Mouse (Mus musculus) left cerebral cortex, postnatal 4 days (tissue): ENCODE measurements around the gene Lama2. TPM values are rescaled to one million over a fixed set of nuclear protein-coding genes. Genes with fewer than 3 reads are reported as not detected.
"Not testable (repeated sequence)": the region's sequence is repeated elsewhere in the genome, so short reads cannot be mapped to it uniquely, and the experiment has no call there.

Source experiments
- DNase-seq: peaks from one replicate; pipeline ENCODE4 v3.0.0-alpha.2; 2022
- intact Hi-C: fragments of 180-260 bp; cut with DNase I; formaldehyde crosslinking; loops from one replicate; pipeline ENCODE4 v1.15.1; 2025
- total RNA-seq, 2 experiments: library from RNA; stranded (reverse); gene quantifications; 2 replicates each; pipeline ENCODE4 v1.2.3; 2021

Lama2 gene
- total RNA-seq, 2 experiments from 2014 or later, result 12.3 to 15.2 TPM

DNA sequence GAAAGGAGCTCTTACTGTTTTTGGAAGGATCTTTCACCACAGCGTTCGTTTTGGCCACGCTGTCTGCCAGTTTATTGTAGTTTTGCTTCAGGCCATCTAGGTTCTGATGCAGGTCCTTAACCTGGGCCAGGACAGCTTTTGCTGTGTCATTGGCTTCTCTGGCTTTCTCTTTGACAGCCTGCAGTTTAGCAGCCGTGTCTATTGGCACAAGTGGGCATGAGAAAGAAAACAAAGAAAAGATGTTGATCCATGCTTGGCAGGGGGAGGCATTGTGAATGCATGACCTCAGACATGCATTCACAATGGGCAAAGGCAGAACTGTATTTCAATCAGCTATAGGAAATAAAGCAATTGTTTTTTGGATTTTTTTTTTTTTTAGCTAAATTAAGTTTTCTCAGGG is 565.1 kb downstream of the Lama2 start:
- intact Hi-C loops, result no loop called here
- DNase-seq, result peak; percentile 5

GRCm38 (mm10) chr10:27047196-27047595 is 572.4 kb downstream of the Lama2 start:
- DNase-seq, result no peak
- intact Hi-C loops, result no loop called here

- no peak for DNase-seq
- intact Hi-C loops, result no loop called here
Observed at GRCm38 (mm10) chr10:27041812-27042211, 577.7 kb downstream of the Lama2 start.

GRCm38 (mm10) chr10:27022707-27023106 is 596.9 kb downstream of the Lama2 start:
- DNase-seq, result no peak
- intact Hi-C loops, result no loop called here

- DNase-seq, result no peak
- intact Hi-C loops, result no loop called here
Observed at GRCm38 (mm10) chr10:27012804-27013365, 606.7 kb downstream of the Lama2 start.

DNA sequence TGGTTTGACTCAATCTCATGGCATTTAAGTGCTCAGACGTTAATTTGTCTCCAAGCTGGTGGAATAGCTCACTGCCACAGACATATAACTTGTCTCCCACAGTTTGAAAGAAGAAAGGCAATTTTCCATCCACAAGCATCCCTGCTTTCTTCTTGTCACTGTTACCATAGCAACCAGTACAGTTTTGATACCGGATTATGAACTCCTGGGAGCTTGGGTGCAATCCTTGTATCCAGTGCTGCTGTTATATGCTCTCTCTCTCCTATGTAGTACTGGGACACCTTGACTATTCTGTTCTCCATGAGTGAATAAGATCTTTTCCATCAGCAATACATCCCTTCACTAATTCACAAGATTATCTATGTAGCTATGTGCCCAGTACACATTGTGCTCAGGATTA is 612.2 kb downstream of the Lama2 start:
- no peak for DNase-seq
- intact Hi-C loops, result no loop called here

DNA sequence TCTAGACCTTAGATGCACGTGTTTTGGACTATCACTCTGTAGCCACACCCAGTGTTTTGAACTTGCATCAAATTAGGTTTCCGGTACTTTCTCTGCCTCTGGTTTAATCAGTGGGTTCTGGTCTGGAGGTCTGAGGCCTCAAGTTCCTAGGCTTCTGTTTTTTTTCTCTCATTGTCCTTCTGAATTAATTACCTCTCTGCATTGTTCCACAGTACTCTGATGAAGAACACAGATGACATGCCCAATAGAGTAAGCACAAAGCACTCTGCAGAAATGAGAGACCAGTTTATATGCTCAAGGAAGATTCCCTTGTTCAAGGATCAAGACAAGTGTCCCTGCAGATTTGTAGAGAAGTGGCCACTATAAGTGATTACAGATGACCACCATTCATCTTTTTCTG is 613.8 kb downstream of the Lama2 start:
- intact Hi-C loops, result no loop called here
- no peak for DNase-seq

- intact Hi-C loops, result no loop called here
- DNase-seq, result no peak
Observed at GRCm38 (mm10) chr10:27001554-27002178, 617.9 kb downstream of the Lama2 start.

GRCm38 (mm10) chr10:26996684-26997083 is 622.9 kb downstream of the Lama2 start:
- DNase-seq, result no peak
- intact Hi-C loops, result loop anchor here (5.0 to 10.0 kb wide), 3 partner anchors 74 to 622 kb away; partner anchors contain the start of gene L3mbtl3

- intact Hi-C loops, result loop anchor here (5.0 to 10.0 kb wide), 3 partner anchors 74 to 621 kb away; partner anchors contain the start of gene L3mbtl3
- DNase-seq, result no peak
Observed at GRCm38 (mm10) chr10:26995987-26996386, 623.6 kb downstream of the Lama2 start.

- intact Hi-C loops, result loop anchor here (5.0 to 10.0 kb wide), 3 partner anchors 73 to 621 kb away; partner anchors contain the start of gene L3mbtl3
Observed at GRCm38 (mm10) chr10:26995182-26995975, 624.2 kb downstream of the Lama2 start.

DNA sequence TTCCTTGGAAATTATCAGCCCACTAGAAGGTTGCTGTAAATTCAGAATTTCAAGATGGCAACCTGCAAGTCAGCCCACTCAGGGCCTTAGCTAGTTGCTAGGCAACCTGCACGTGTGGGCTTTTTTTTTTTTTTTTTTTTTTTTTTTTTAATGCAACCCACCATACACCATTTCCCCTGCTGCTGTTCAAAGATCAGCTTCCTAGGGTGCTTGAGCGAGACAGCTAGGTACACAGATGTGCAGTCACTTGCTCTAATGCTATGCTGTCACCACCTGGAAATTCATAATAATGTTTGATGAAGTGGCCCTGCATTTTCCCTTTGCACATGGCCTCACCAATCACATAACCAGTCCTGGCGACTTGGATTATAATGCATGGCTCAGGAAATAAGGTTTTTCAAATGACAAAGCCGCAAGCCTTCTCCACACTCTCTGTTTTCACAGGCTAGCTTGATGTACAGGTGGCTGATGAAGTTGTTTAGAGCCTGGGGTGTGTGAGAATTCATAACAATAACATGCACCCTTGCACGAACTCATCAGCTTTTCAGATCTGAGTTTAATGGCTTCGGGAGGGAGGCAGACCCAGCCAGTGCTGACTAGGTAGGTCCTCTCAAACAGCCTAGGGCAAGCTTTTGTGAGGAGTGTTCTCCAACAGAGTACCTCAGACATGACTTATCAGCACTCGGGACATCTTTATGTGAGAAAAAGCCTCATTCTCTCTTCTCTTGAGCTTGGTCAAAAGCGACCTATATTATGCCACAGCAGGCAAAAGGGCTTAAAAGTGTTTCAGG is 625.4 kb downstream of the Lama2 start:
- no peak for DNase-seq
- intact Hi-C loops, result loop anchor here (5.0 to 10.0 kb wide), 3 partner anchors 92 to 619 kb away; partner anchors contain the start of gene L3mbtl3

More at GRCm38 (mm10) chr10:26995182-26995975, 624.2 kb downstream of the Lama2 start:
- DNase-seq, result peak; percentile 53

DNA sequence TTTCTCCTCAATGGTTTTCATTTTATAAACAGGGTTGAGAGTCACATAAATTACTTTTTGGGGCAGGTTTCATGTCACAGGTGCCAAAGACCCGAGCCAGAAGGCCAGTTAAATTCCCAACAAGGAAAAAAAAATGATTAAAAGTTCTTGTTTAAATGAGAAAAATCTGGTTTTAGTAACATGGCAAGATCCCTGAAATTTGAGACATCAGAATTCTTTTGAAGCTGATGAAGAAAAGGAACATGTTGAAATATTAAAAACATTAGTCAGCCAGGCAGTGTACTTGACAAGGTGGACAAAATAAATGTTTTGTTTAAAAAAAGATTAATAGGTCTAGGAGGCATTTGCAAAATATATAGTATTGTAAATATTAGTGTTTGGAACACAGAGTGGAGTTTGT is 634.1 kb downstream of the Lama2 start:
- intact Hi-C loops, result no loop called here

GRCm38 (mm10) chr10:26984082-26984481 is 635.5 kb downstream of the Lama2 start:
- DNase-seq, intact Hi-C loops: not testable (repeated sequence)

More for the DNA sequence above, 634.1 kb downstream of the Lama2 start:
- DNase-seq, result no peak

- DNase-seq, result no peak
- intact Hi-C loops, result no loop called here
Observed at GRCm38 (mm10) chr10:26983583-26983982, 636.0 kb downstream of the Lama2 start.

DNA sequence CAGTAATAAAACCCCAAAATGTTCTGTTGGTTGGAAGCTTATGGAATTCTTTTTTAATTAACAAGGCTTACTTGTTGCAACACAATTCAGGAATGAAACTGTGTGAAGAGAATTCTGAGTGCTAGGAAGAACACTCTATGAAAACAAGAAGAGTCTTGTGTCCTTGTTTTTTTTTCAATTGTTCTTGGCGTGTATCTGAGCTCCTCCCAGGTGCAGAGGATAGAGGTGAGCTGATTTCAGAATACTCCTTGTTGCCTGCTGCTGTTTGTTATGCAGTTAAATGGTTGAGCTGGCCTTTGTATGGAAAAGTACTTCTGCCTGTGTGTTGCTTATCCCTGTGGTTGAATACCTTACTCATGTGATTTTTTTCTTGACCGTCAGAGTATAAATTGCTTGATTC is 636.9 kb downstream of the Lama2 start:
- intact Hi-C loops, result no loop called here
- no peak for DNase-seq

- no peak for DNase-seq
- intact Hi-C loops, result no loop called here
Observed at GRCm38 (mm10) chr10:26975372-26975771, 644.2 kb downstream of the Lama2 start.

GRCm38 (mm10) chr10:26974224-26974623 is 645.3 kb downstream of the Lama2 start:
- no peak for DNase-seq
- intact Hi-C loops, result no loop called here

- no peak for DNase-seq
- intact Hi-C loops, result no loop called here
Observed at GRCm38 (mm10) chr10:26973575-26973974, 646.0 kb downstream of the Lama2 start.

DNA sequence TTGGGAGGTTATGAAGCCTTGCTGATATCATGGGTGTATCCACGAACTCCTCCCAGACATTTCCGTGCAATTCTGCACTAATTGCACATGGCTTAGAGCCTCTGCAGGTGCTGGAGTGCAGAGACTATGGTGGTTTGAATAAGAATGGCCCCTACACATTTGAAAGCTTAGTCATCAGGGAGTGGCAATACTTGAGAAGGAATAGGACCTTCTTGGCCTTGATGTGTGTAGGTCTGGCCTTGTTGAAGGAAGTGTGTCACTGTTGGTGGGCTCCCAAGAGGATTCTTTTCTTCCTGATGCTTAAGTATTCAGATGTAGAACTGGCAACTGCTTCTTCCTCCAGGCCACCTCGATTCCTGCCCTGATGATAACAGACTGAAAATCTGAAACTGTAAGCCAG is 661.0 kb downstream of the Lama2 start:
- DNase-seq, result no peak
- intact Hi-C loops, result no loop called here

DNA sequence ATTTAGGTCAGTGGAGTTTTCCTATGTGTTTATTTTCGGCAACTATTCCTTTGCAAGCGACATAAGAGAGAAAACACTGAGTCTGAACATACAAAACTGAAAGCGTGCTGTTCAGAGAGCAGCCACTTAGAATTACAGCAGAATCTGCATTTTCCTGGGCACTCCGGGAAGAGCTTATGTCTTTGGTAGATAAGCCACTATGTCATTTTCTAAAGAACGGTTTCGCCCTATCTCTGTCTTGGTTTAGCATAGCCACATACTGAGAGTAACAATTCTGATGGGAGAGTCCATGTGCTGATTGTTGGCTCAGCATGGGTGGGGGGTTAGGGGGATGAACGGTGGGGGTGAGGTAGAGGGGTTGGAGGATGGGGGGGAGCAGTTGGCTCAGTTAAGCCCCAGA is 669.1 kb downstream of the Lama2 start:
- no peak for DNase-seq
- intact Hi-C loops, result no loop called here
